Mouse (Mus musculus) MEL (cell line): Measurements from ENCODE around the gene 1700021F05Rik. TPM values are rescaled to one million over a fixed set of nuclear protein-coding genes. Genes with fewer than 3 reads are reported as not detected.

Experiments
- DNase-seq: peaks from one replicate; pipeline ENCODE4 v3.0.0; 2011; ENCODE audit warnings: low read depth, low spot score
- H3K27ac ChIP-seq: 2 replicates; pipeline ENCODE4 v1.5.1; 2012; ENCODE audit warnings: low read depth, mild to moderate bottlenecking, control low read depth, low read length, moderate library complexity; ENCODE audit not compliant: control insufficient read depth
- H3K27me3 ChIP-seq, 2 experiments: fragments of 150-350 bp in 1 of 2; sonication (generic) in 1 of 2; 2 replicates each; pipeline ENCODE4 v1.6.1; 2012; ENCODE audit warnings: low read length in 2 of 2, mild to moderate bottlenecking in 2 of 2, improper control_type of control experiment in 1 of 2, moderate library complexity in 1 of 2; ENCODE audit not compliant: insufficient read depth in 2 of 2, control insufficient read depth in 1 of 2
- H3K36me3 ChIP-seq, 2 experiments: 2 replicates each; pipeline ENCODE4 v1.6.1; 2012 to 2014; ENCODE audit warnings: low read length in 2 of 2, improper control_type of control experiment in 1 of 2, inconsistent platforms in 1 of 2, mild to moderate bottlenecking in 1 of 2; ENCODE audit not compliant: insufficient read depth in 2 of 2, control insufficient read depth in 1 of 2
- H3K4me1 ChIP-seq, 2 experiments: fragments of 150-350 bp in 1 of 2; sonication (generic) in 1 of 2; 2 replicates each; pipeline ENCODE4 v1.6.1; 2012; ENCODE audit warnings: low read length in 2 of 2, improper control_type of control experiment in 1 of 2, mild to moderate bottlenecking in 1 of 2; ENCODE audit not compliant: insufficient read depth in 2 of 2, control insufficient read depth in 1 of 2
- H3K4me3 ChIP-seq, 2 experiments: fragments of 150-350 bp in 1 of 2; sonication (generic) in 1 of 2; 2 replicates each; pipeline ENCODE4 v1.5.1; 2012; ENCODE audit warnings: low read depth in 2 of 2, low read length in 2 of 2, mild to moderate bottlenecking in 2 of 2, moderate library complexity in 2 of 2, control low read depth in 1 of 2, improper control_type of control experiment in 1 of 2; ENCODE audit not compliant: control insufficient read depth in 1 of 2, insufficient read depth in 1 of 2
- H3K79me2 ChIP-seq: 2 replicates; pipeline ENCODE4 v1.6.1; 2012; ENCODE audit warnings: mild to moderate bottlenecking, low read length, moderate library complexity; ENCODE audit not compliant: control insufficient read depth, poor library complexity, insufficient read depth
- H3K9ac ChIP-seq: 2 replicates; pipeline ENCODE4 v1.6.1; 2012; ENCODE audit warnings: low read depth, mild to moderate bottlenecking, control low read depth, low read length, moderate library complexity; ENCODE audit not compliant: control insufficient read depth, poor library complexity, severe bottlenecking
- H3K9me3 ChIP-seq: fragments of 150-350 bp; sonication (generic); replicated peaks from 2 replicates; pipeline ENCODE4 v1.6.1; 2012; ENCODE audit warnings: mild to moderate bottlenecking, low read length, improper control_type of control experiment, moderate library complexity; ENCODE audit not compliant: insufficient read depth
- CHD2 ChIP-seq: IDR thresholded peaks from 2 replicates; pipeline ENCODE4 v1.6.1; 2011; ENCODE audit warnings: low read length, improper control_type of control experiment
- CTCF ChIP-seq, 3 experiments: IDR thresholded peaks in 2 of 3; conservative IDR thresholded peaks in 1 of 3; 2 replicates each; pipeline ENCODE4 v1.5.1; 2011 to 2012; ENCODE audit warnings: low read length in 3 of 3, low read depth in 2 of 3, mild to moderate bottlenecking in 2 of 3, improper control_type of control experiment in 1 of 3, inconsistent platforms in 1 of 3, mixed read lengths in 1 of 3, moderate library complexity in 1 of 3; ENCODE audit not compliant: control insufficient read depth in 1 of 3, insufficient read depth in 1 of 3, poor library complexity in 1 of 3, severe bottlenecking in 1 of 3
- ELF1 ChIP-seq: IDR thresholded peaks from 2 replicates; pipeline ENCODE4 v1.6.1; 2014; ENCODE audit warnings: low read depth, mild to moderate bottlenecking, inconsistent platforms, low read length, improper control_type of control experiment, moderate library complexity
- ETS1 ChIP-seq: IDR thresholded peaks from 2 replicates; pipeline ENCODE4 v1.6.1; 2012; ENCODE audit warnings: low read depth, mild to moderate bottlenecking, inconsistent platforms, low read length, improper control_type of control experiment, moderate library complexity
- GATA1 ChIP-seq: IDR thresholded peaks from 2 replicates; pipeline ENCODE4 v1.6.1; 2011; ENCODE audit warnings: low read depth, low read length, improper control_type of control experiment
- HCFC1 ChIP-seq: IDR thresholded peaks from 2 replicates; pipeline ENCODE4 v1.6.1; 2012; ENCODE audit warnings: low read depth, mild to moderate bottlenecking, inconsistent platforms, low read length, improper control_type of control experiment, moderate library complexity
- JUND ChIP-seq: IDR thresholded peaks from 2 replicates; pipeline ENCODE4 v1.6.1; 2011; ENCODE audit warnings: low read depth, mild to moderate bottlenecking, improper control_type of control experiment, low read length
- MAFK ChIP-seq: IDR thresholded peaks from 2 replicates; pipeline ENCODE4 v1.6.1; 2011; ENCODE audit warnings: low read depth, mild to moderate bottlenecking, low read length, improper control_type of control experiment, borderline replicate concordance
- MAX ChIP-seq: IDR thresholded peaks from 2 replicates; pipeline ENCODE4 v1.6.1; 2011; ENCODE audit warnings: low read length, improper control_type of control experiment
- MXI1 ChIP-seq: IDR thresholded peaks from 2 replicates; pipeline ENCODE4 v1.6.1; 2011; ENCODE audit warnings: mild to moderate bottlenecking, low read depth, low read length, improper control_type of control experiment
- MYB ChIP-seq: IDR thresholded peaks from 2 replicates; pipeline ENCODE4 v1.6.1; 2011; ENCODE audit warnings: mild to moderate bottlenecking, low read depth, low read length, improper control_type of control experiment
- NRF1 ChIP-seq: IDR thresholded peaks from 2 replicates; pipeline ENCODE4 v1.6.1; 2014; ENCODE audit warnings: low read depth, mild to moderate bottlenecking, inconsistent platforms, low read length, improper control_type of control experiment, moderate library complexity; ENCODE audit not compliant: poor library complexity, insufficient read depth, severe bottlenecking
- POLR2A ChIP-seq, 2 experiments: IDR thresholded peaks; 2 replicates each; pipeline ENCODE4 v1.6.1; 2011 to 2012; ENCODE audit warnings: low read length in 2 of 2, mild to moderate bottlenecking in 2 of 2, control low read depth in 1 of 2, improper control_type of control experiment in 1 of 2, low read depth in 1 of 2, moderate library complexity in 1 of 2; ENCODE audit not compliant: control insufficient read depth in 1 of 2, insufficient read depth in 1 of 2, poor library complexity in 1 of 2
- RAD21 ChIP-seq: IDR thresholded peaks from 2 replicates; pipeline ENCODE4 v1.6.1; 2011; ENCODE audit warnings: mild to moderate bottlenecking, low read depth, low read length, improper control_type of control experiment
- RCOR1 ChIP-seq: IDR thresholded peaks from 2 replicates; pipeline ENCODE4 v1.6.1; 2012; ENCODE audit warnings: low read depth, mild to moderate bottlenecking, inconsistent platforms, low read length, improper control_type of control experiment
- SIN3A ChIP-seq: IDR thresholded peaks from 2 replicates; pipeline ENCODE4 v1.6.1; 2012; ENCODE audit warnings: low read length, improper control_type of control experiment, inconsistent platforms
- SMC3 ChIP-seq: IDR thresholded peaks from 2 replicates; pipeline ENCODE4 v1.6.1; 2011; ENCODE audit warnings: low read depth, low read length, improper control_type of control experiment
- TBP ChIP-seq: IDR thresholded peaks from 2 replicates; pipeline ENCODE4 v1.8.0; 2011; ENCODE audit warnings: low read depth, low read length, improper control_type of control experiment
- USF1 ChIP-seq: IDR thresholded peaks from 2 replicates; pipeline ENCODE4 v1.6.1; 2014; ENCODE audit warnings: low read depth, mild to moderate bottlenecking, inconsistent platforms, low read length, improper control_type of control experiment, moderate library complexity
- USF2 ChIP-seq, 2 experiments: IDR thresholded peaks; 2 replicates each; pipeline ENCODE4 v1.6.1; 2011 to 2012; ENCODE audit warnings: improper control_type of control experiment in 2 of 2, low read length in 2 of 2, borderline replicate concordance in 1 of 2, inconsistent platforms in 1 of 2, low read depth in 1 of 2, mild to moderate bottlenecking in 1 of 2; ENCODE audit not compliant: insufficient read depth in 1 of 2
- ZC3H11A ChIP-seq: IDR thresholded peaks from 2 replicates; pipeline ENCODE4 v1.6.1; 2012; ENCODE audit warnings: low read depth, mild to moderate bottlenecking, inconsistent platforms, low read length, improper control_type of control experiment
- ZKSCAN1 ChIP-seq: IDR thresholded peaks from 2 replicates; pipeline ENCODE4 v1.6.1; 2012; ENCODE audit warnings: low read depth, mild to moderate bottlenecking, inconsistent platforms, low read length, improper control_type of control experiment, moderate library complexity
- ZMIZ1 ChIP-seq: IDR thresholded peaks from 2 replicates; pipeline ENCODE4 v1.6.1; 2012; ENCODE audit warnings: low read depth, mild to moderate bottlenecking, inconsistent platforms, low read length, improper control_type of control experiment, moderate library complexity
- ZNF384 ChIP-seq: IDR thresholded peaks from 2 replicates; pipeline ENCODE4 v1.6.1; 2012; ENCODE audit warnings: low read depth, mild to moderate bottlenecking, inconsistent platforms, low read length, improper control_type of control experiment
- polyA plus RNA-seq, 2 experiments: library from polyadenylated mRNA; stranded (reverse) in 1 of 2; unstranded in 1 of 2; fragments of >175 nt in 1 of 2; fragments of >200 nt in 1 of 2; gene quantifications; 2 replicates each; pipeline versions ENCODE4 v1.2.1 to v1.2.4; 2012; ENCODE audit warnings: low replicate concordance in 2 of 2, low read depth in 1 of 2; ENCODE audit not compliant: insufficient read length in 2 of 2, insufficient read depth in 1 of 2, missing spikeins in 1 of 2
- total RNA-seq: library from RNA; depleted of rRNA; stranded (reverse); fragments of 300-350 nt; gene quantifications from 2 replicates; pipeline ENCODE4 v1.2.3, GENCODE M21; 2012

1700021F05Rik gene
- total and polyA plus RNA-seq, 3 experiments = 66.5 to 93.8 TPM; not detected in 1

DNA sequence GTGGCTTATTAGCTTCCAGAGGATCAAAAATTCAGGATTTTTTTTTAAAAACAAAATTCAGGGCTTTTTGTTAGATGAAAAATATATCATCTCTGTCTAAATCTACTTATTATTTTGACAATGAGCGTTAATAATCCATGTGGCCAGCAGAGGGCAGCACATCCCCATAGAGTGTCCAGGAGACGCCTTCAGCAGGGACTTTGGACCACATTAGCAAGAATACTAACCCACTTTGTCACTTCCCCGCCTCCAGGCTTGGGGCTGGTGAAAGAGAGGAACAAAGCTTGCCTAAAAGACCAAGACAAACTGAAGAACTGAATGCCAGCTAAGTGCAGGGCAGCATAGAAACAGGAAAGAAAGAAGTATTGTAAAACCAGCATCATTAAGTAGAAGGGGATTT is 34.2 kb upstream of the 1700021F05Rik start:
- no peak for TF ChIP-seq NRF1
- no peak for TF ChIP-seq ELF1
- peak; percentile 99 for TF ChIP-seq SMC3
- TF ChIP-seq RAD21 = peak; percentile 100
- TF ChIP-seq CTCF (IDR thresholded peaks at IDR 0.05 in 2 of 3, conservative IDR thresholded peaks at IDR 0.05 in 1 of 3; ENCODE audit: control insufficient read depth in 1 of 3, insufficient read depth in 1 of 3, low read depth in 2 of 3, low read length in 3 of 3, poor library complexity in 1 of 3, severe bottlenecking in 1 of 3) = peak; percentile 70 to 96 (median 84)
- no peak for TF ChIP-seq MAX
- TF ChIP-seq ZKSCAN1 = no peak
- TF ChIP-seq USF1 = no peak
- TF ChIP-seq CHD2 = no peak
- no peak for TF ChIP-seq ETS1
- TF ChIP-seq MXI1 = no peak
- TF ChIP-seq SIN3A = peak; percentile 26
- TF ChIP-seq GATA1 = no peak
- no peak for TF ChIP-seq ZNF384
- TF ChIP-seq POLR2A (IDR thresholded peaks at IDR 0.05; ENCODE audit: control insufficient read depth in 1 of 2, insufficient read depth in 1 of 2, low read depth in 1 of 2, low read length in 2 of 2, poor library complexity in 1 of 2) = no peak
- no peak for TF ChIP-seq RCOR1
- TF ChIP-seq USF2 (IDR thresholded peaks at IDR 0.05; ENCODE audit: borderline replicate concordance in 1 of 2, insufficient read depth in 1 of 2, low read depth in 1 of 2, low read length in 2 of 2) = no peak
- TF ChIP-seq TBP = no peak
- TF ChIP-seq MYB = no peak
- no peak for TF ChIP-seq HCFC1
- TF ChIP-seq ZC3H11A = peak; percentile 100
- no peak for TF ChIP-seq MAFK
- no peak for TF ChIP-seq JUND
- no peak for TF ChIP-seq ZMIZ1
- TF ChIP-seq, all 39 proteins: peak for 5
- peak; percentile 89 for DNase-seq

More for the DNA sequence above, 34.2 kb upstream of the 1700021F05Rik start:
- Histone ChIP-seq H3K4me1 (no peaks in the 10 kb centered on the region), H3K9ac (no peak overlapping the region), H3K4me3 (no peak overlapping the region), H3K27me3 (no peaks in the 10 kb centered on the region), H3K27ac (no peak overlapping the region), H3K36me3 (no peaks in the 10 kb centered on the region), H3K9me3 (no peaks in the 10 kb centered on the region), H3K79me2 (peaks cover 11% of the 10 kb centered on the region)
